Mouse (Mus musculus): ENCODE results near the gene Pex10. TPM values are rescaled to one million over a fixed set of nuclear protein-coding genes. Genes with fewer than 3 reads are reported as not detected.

The Pex10 gene
- polyA plus RNA-seq (2012; rRNA removed; ENCODE audit: low replicate concordance) = 20.0 and 21.4 TPM in 2 replicates

GRCm38 (mm10) chr4:155066834-155067522, at the start of gene Pex10:
Pex10 (plus strand) TSS chr4:155067016.

GRCm38 (mm10) chr4:155056724-155057123, 10.1 kb upstream of the Pex10 start, which contains the start of gene Plch2:
Plch2 (minus strand) TSS chr4:155056784.

GRCm38 (mm10) chr4:155086108-155087024, 19.6 kb downstream of the Pex10 start, which contains the start of the genes Rer1 and Morn1:
Rer1 (minus strand) TSS chr4:155086382.
Morn1 (plus strand) TSS chr4:155086577.

Other genes with a start within 250 kb of the Pex10 start
- gene Ttc34, start 229.6 kb upstream of the Pex10 start, polyA plus RNA-seq (2012; rRNA removed; ENCODE audit: low replicate concordance) = 0.14 TPM in 1 of 2 replicates, not detected in the other
- 0.13 TPM in 1 of 2 replicates, not detected in the other for gene Mmel1, start 197.4 kb upstream of the Pex10 start, polyA plus RNA-seq (2012; rRNA removed; ENCODE audit: low replicate concordance)
- gene Fam213b, start 167.9 kb upstream of the Pex10 start, polyA plus RNA-seq (2012; rRNA removed; ENCODE audit: low replicate concordance) = 46.8 and 245 TPM in 2 replicates
- gene Tnfrsf14, start 138.5 kb upstream of the Pex10 start, polyA plus RNA-seq (2012; rRNA removed; ENCODE audit: low replicate concordance) = 28.7 and 46.5 TPM in 2 replicates
- 0.20 TPM in 1 of 2 replicates, not detected in the other for gene Hes5, start 106.1 kb upstream of the Pex10 start, polyA plus RNA-seq (2012; rRNA removed; ENCODE audit: low replicate concordance)
- 39.2 and 64.0 TPM in 2 replicates for gene Pank4, start 102.9 kb upstream of the Pex10 start, polyA plus RNA-seq (2012; rRNA removed; ENCODE audit: low replicate concordance)
- gene Plch2, start 10.2 kb upstream of the Pex10 start, polyA plus RNA-seq (2012; rRNA removed; ENCODE audit: low replicate concordance) = 2.6 and 10.7 TPM in 2 replicates
- 97.9 and 103 TPM in 2 replicates for gene Rer1, start 19.4 kb downstream of the Pex10 start, polyA plus RNA-seq (2012; rRNA removed; ENCODE audit: low replicate concordance)
- 3.7 and 10.4 TPM in 2 replicates for gene Morn1, start 19.6 kb downstream of the Pex10 start, polyA plus RNA-seq (2012; rRNA removed; ENCODE audit: low replicate concordance)
- 54.5 and 88.7 TPM in 2 replicates for gene Ski, start 155.6 kb downstream of the Pex10 start, polyA plus RNA-seq (2012; rRNA removed; ENCODE audit: low replicate concordance)
- 71.5 and 99.0 TPM in 2 replicates for gene Faap20, start 182.8 kb downstream of the Pex10 start, polyA plus RNA-seq (2012; rRNA removed; ENCODE audit: low replicate concordance)

Measured in subcutaneous adipose tissue, adult 2 months (tissue).